Mouse (Mus musculus) 416B (cell line): ENCODE results near the gene Spic.

Experiments used
- DNase-seq: peaks from one replicate; pipeline ENCODE4 v3.0.0; 2011; ENCODE audit warnings: low read depth

Spic gene

DNA sequence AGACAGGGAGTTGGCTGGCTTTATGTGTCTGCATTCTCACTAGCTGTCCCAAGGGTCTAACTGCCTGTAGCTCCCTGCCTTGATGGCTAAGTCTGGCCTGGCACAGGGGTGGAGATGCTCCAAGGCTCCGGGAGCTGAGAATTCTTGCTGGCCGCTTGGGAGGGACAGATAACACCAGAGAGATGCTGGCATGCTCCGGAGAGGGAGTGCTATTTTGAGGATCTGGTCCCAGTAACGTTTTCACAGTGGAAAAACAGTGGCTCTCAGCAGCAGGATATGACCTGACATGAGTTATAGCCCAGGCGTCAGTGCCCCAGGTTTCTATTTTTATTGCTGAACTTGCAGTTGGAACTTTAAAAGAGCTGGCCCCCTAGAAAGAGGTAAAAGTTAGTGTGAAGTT lies 39.4 kb downstream of the Spic start:
- no peak for DNase-seq

DNA sequence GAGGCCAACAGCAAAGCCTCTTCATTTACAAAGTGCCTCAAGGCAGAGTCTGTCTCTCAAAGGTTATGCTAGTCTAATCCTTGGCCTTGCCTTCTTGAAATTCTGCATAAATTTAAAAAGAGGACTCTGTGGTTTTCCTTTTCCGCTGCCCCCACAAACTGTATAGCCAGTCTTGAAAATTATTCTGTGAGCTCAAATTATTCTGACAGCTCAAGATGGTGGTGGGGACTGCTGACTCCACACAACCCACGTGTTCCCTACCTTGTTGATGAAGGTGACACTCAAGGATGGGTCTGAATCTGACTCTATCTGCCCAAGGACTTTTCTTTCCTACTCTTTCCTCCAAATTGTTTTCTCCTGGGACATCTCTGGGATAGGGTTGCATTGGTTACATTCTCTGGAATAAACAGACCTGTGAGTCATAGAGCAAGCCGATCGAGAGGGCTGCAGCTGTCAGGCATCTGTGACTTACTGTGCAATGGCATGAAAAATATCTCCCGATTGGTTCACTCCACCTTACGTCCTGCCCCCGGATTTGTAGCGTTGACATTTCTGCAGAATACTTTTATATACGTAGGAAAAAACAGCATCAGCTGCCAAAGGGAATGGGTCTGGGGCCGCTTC lies 53.4 kb downstream of the Spic start:
- no peak for DNase-seq

DNA sequence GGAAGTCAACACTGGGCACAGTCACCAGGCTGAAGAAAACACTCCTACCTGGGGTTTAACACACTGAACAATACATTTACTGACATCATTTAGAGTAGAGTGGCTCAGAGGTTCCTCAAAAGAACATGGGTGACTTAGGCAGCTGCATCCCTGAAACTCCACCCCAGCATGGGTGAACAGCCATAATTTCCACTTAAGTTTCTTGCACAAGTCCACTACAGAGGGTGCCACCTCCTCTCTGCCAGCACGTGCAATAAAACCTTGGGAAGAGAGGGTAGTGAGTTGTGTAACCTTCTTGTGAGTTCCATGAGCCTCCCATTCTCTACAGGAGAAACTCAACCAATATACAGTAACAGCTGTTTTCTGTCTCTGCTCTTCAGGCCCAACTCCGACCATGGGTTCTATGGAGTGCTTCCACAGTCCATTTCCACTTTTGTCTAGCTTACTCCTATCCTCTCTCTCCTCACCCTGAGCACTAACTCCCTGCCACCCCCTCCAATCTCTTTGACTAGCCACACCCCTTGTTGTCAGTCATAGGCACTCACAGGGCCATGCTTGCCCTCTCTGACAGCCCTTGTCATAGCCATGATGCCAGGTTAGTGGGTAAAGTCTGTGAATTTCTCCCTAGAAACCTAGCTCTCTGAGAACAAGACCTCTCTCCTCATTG lies 54.0 kb downstream of the Spic start:
- DNase-seq = no peak

DNA sequence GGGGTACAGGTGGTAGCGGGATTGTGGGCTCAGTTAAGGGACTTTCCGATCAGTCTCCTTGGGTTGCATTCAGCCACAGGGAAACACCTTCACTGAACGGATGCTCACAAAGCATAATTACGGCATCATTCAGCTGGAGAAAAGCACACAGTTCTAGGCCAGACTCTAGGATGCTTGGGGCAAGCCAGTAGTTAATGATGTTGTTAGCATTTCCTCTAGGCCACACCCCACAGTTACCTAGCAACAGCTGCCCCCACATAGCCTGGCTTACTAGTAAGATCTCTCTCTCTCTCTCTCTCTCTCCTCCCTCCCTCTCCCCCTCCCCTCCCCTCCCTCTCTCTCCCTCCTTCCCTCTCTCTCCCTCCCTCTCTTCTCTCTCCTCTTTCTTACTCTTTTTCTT lies 57.8 kb downstream of the Spic start:
- DNase-seq = no peak

DNA sequence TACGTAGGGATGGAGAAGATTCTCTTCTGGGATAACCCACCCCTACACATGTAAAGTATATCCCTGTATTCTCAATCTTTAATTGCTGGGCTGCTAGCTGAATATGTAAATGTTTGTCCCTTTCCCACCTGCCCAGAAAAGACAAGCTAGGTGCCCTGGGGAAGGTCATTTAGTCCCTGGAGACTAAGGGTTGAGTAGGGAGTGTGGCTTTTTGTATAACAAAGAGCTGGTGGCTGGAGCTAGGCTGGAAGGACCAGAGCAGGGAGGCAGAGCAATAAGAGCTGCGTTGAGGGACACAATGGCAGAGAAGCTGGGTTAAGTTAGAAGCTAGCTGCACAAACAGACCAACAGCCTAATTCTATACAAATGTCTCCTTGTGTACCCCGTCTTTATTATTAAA lies 58.6 kb downstream of the Spic start:
- DNase-seq = no peak
